ENCODE assay signal across 14 mouse cellular contexts in the genomic region with DNA sequence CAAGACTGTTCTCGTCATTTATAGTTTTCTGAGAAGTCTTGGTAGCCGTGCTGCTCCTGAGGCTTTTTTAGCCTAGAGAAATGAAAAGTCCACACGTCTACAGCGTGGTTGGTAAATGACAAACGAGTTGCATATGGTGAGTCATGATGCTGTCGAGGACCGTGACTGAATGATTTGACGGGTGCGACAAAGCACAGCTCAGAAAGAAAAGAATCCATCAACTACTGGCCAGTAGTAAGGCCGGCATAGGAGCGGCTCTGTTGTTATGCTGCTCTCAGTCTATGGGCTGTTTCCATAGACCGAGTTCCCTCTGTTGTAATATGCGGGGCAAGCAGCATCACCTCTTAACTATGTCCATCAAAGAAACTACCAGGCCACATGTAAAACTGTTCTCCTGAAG.
DNase-seq lines count a peak whose midpoint lies in the region; ATAC-seq and TF ChIP-seq lines count a peak whose summit lies in the region.
"Had no signal": no experiment of that assay in that cellular context is flagged by ENCODE, and none has a peak within 500 bp of the region (broad histone marks: within the 10 kb centered on the region; RNA-seq: fewer than 3 reads in every experiment).

No protein-coding gene starts in this region.

- H3K36me3 ChIP-seq in limb, embryonic 11.5 days (ENCODE audit: control insufficient read depth, insufficient read depth, low read length), result no peaks in the 10 kb centered on the region
- H3K36me3 ChIP-seq in limb, embryonic 10.5 days, result no peaks in the 10 kb centered on the region
- H3K36me3 ChIP-seq in embryonic facial prominence, embryonic 13.5 days, result no peaks in the 10 kb centered on the region
- no peaks in the 10 kb centered on the region for H3K36me3 ChIP-seq in hindbrain, postnatal 0 days (ENCODE audit: insufficient read depth, low read length)
- H3K36me3 ChIP-seq: embryonic facial prominence, embryonic 12.5 days; lung, embryonic 15.5 days had no signal

- no peak overlapping the region for H3K4me2 ChIP-seq in limb, embryonic 11.5 days (ENCODE audit: low read depth, severe bottlenecking)
- no peak overlapping the region for H3K4me2 ChIP-seq in embryonic facial prominence, embryonic 13.5 days
- H3K4me2 ChIP-seq in hindbrain, postnatal 0 days (ENCODE audit: low read depth, low read length), result no peak overlapping the region
- H3K4me2 ChIP-seq: embryonic facial prominence, embryonic 12.5 days; lung, embryonic 15.5 days had no signal

- no peak for TF ChIP-seq CTCF in hindbrain, postnatal 0 days (IDR thresholded peaks at IDR 0.05; ENCODE audit: low read depth)

- intact Hi-C loops in heart, postnatal 25 days (cut with DNase I), result no loop called here

- H3K4me3 ChIP-seq in limb, embryonic 11.5 days (ENCODE audit: low read depth, low read length), result no peak overlapping the region
- no peak overlapping the region for H3K4me3 ChIP-seq in limb, embryonic 10.5 days
- no peak overlapping the region for H3K4me3 ChIP-seq in embryonic facial prominence, embryonic 13.5 days
- H3K4me3 ChIP-seq in hindbrain, postnatal 0 days (ENCODE audit: low read length), result no peak overlapping the region
- H3K4me3 ChIP-seq: embryonic facial prominence, embryonic 12.5 days; lung, embryonic 15.5 days had no signal

- 70% methylated on average over 13 of the region's 13 CpGs for WGBS in limb, embryonic 11.5 days
- WGBS in limb, embryonic 10.5 days, result 79% methylated on average over 13 of the region's 13 CpGs
- WGBS in embryonic facial prominence, embryonic 13.5 days, result 40% methylated on average over 13 of the region's 13 CpGs
- whole genome bisulfite sequencing in hindbrain, postnatal 0 days, result 31% methylated on average over 13 of the region's 13 CpGs

- no peaks in the 10 kb centered on the region for H3K27me3 ChIP-seq in limb, embryonic 11.5 days (ENCODE audit: control insufficient read depth, insufficient read depth, low read length)
- no peaks in the 10 kb centered on the region for H3K27me3 ChIP-seq in limb, embryonic 10.5 days (ENCODE audit: low read depth, poor library complexity, severe bottlenecking)
- no peaks in the 10 kb centered on the region for H3K27me3 ChIP-seq in embryonic facial prominence, embryonic 13.5 days
- H3K27me3 ChIP-seq in hindbrain, postnatal 0 days (ENCODE audit: insufficient read depth, low read length), result no peaks in the 10 kb centered on the region
- H3K27me3 ChIP-seq: embryonic facial prominence, embryonic 12.5 days; lung, embryonic 15.5 days had no signal

- no peaks in the 10 kb centered on the region for H3K4me1 ChIP-seq in limb, embryonic 11.5 days (ENCODE audit: control insufficient read depth, insufficient read depth, low read length)
- peaks cover 10% of the 10 kb centered on the region for H3K4me1 ChIP-seq in limb, embryonic 10.5 days
- H3K4me1 ChIP-seq in embryonic facial prominence, embryonic 13.5 days, result peaks cover 6% of the 10 kb centered on the region; the same call in 1 of the 2 replicates
- 0 out of 2 replicates have a peak, but pooled peaks cover 8% of the 10 kb centered on the region for H3K4me1 ChIP-seq in hindbrain, postnatal 0 days (ENCODE audit: insufficient read depth, low read length)
- H3K4me1 ChIP-seq: embryonic facial prominence, embryonic 12.5 days; lung, embryonic 15.5 days had no signal

- peak; percentile 22 for DNase-seq in limb, embryonic 11.5 days (ENCODE audit: low spot score)
- DNase-seq in limb, embryonic 10.5 days (ENCODE audit: low spot score), result no peak
- no peak for DNase-seq in hindbrain, postnatal 0 days (ENCODE audit: low spot score)
- no peak for DNase-seq in adipocyte (ENCODE audit: low spot score)
- DNase-seq in heart, postnatal 25 days (ENCODE audit: low spot score), result no peak
- no peak for DNase-seq in right cerebral cortex, postnatal 25 days
- DNase-seq: adrenal gland, postnatal 10 days; cerebellum, adult 11-12 months; heart, postnatal 10 days; kidney, postnatal 25 days had no signal

- H3K27ac ChIP-seq in limb, embryonic 11.5 days (replicated peaks; ENCODE audit: low read depth, low read length), result no peak overlapping the region
- H3K27ac ChIP-seq in limb, embryonic 10.5 days, result no peak overlapping the region
- H3K27ac ChIP-seq in embryonic facial prominence, embryonic 13.5 days, result no peak overlapping the region
- no peak overlapping the region for H3K27ac ChIP-seq in hindbrain, postnatal 0 days
- H3K27ac ChIP-seq: embryonic facial prominence, embryonic 12.5 days; lung, embryonic 15.5 days had no signal

- no peak overlapping the region for H3K9ac ChIP-seq in limb, embryonic 11.5 days (ENCODE audit: low read length)
- no peak overlapping the region for H3K9ac ChIP-seq in embryonic facial prominence, embryonic 13.5 days
- H3K9ac ChIP-seq in hindbrain, postnatal 0 days (replicated peaks; ENCODE audit: low read length), result no peak overlapping the region
- H3K9ac ChIP-seq: embryonic facial prominence, embryonic 12.5 days; lung, embryonic 15.5 days had no signal

- ATAC-seq in limb, embryonic 11.5 days (ENCODE audit: insufficient number of reproducible peaks, low FRiP score, low TSS enrichment, low read depth), result no peak
- peak; percentile 32; the same call in 1 of the 2 replicates for ATAC-seq in embryonic facial prominence, embryonic 13.5 days (ENCODE audit: insufficient number of reproducible peaks, insufficient read depth, low FRiP score, low TSS enrichment, low read depth)
- peak; percentile 67; the same call in 1 of the 2 replicates for ATAC-seq in hindbrain, postnatal 0 days
- ATAC-seq: intestine, postnatal 0 days had no signal

- no peaks in the 10 kb centered on the region for H3K9me3 ChIP-seq in limb, embryonic 11.5 days (ENCODE audit: control insufficient read depth, low read length)
- H3K9me3 ChIP-seq in limb, embryonic 10.5 days (replicated peaks), result no peaks in the 10 kb centered on the region
- no peaks in the 10 kb centered on the region for H3K9me3 ChIP-seq in embryonic facial prominence, embryonic 13.5 days
- H3K9me3 ChIP-seq in hindbrain, postnatal 0 days (ENCODE audit: low read length), result no peaks in the 10 kb centered on the region
- H3K9me3 ChIP-seq: embryonic facial prominence, embryonic 12.5 days; lung, embryonic 15.5 days had no signal
